Mouse (Mus musculus) left cerebral cortex, adult 11 months (tissue): ENCODE data around the gene Scnn1a.

ENCODE experiments used
- DNase-seq: peaks from one replicate; pipeline ENCODE4 v3.0.0; 2022; ENCODE audit warnings: low spot score

Gene Scnn1a

DNA sequence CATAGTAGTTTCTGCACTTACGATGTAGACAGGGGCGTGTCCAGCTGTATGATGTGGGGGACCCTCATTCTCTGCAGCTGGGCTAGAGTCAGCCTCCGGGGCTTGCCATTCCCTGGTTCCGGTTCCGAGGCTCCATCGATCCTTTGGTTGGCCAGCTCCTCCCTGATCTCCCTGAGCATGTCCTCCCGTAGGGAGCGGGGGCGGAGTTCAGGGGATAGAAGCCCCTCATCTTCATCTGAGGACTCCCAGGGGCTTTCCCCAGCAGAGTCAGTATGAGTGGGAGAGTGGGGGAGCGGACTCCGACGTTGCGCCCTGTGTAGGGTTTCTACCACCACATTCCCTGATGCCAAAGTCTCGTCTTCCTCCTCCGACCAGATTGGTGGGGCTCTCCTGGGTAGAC is 42.6 kb downstream of the Scnn1a start:
- DNase-seq: no peak

GRCm38 (mm10) chr6:125363451-125364242 is 43.2 kb downstream of the Scnn1a start:
- DNase-seq: no peak

DNA sequence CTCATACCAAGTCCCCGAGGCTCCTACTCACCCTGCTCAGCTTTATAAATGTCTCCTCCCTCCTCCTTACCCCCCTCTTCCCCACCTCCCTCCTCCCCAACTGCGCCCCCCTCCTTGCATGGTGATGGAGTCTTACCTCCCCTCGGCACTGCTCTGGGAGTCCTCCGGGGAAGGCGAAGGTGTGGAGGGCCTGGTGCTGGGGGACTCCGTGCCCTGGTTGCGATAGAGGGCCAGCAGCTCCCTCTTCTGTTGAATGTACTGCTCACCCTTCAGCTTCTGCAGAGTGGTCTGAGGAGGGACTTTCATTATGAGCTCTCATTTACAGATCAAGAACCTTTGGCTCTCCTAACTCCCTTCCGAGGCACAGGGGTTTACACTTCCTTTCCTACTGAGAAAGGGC is 44.0 kb downstream of the Scnn1a start:
- no peak for DNase-seq

GRCm38 (mm10) chr6:125365522-125365921 is 45.1 kb downstream of the Scnn1a start:
- no peak for DNase-seq

DNA sequence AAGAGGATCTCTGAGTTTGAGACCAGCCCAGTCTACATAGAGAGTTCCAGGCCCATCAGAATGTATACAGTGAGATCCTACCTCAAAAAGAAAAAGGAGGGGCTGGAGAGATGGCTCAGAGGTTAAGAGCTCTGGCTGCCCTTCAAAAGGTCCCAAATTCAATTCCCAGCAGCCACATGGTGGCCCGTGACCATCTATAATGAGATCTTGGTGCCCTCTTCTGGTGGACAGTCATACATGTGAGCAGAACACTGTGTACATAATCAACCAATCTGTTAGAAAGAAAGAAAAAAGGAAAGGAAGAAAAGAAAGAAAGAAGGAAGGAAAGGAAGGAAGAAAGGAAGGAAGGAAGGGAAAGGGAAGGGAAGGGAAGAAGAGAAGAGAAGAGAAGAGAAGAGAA is 45.7 kb downstream of the Scnn1a start:
- no peak for DNase-seq

- no peak for DNase-seq
These were observed 47.4 kb downstream of the Scnn1a start for GRCm38 (mm10) chr6:125367758-125368371.

GRCm38 (mm10) chr6:125377042-125377441 is 56.6 kb downstream of the Scnn1a start:
- DNase-seq: no peak

- DNase-seq: no peak
These were observed 57.4 kb downstream of the Scnn1a start for GRCm38 (mm10) chr6:125377582-125378451.

DNA sequence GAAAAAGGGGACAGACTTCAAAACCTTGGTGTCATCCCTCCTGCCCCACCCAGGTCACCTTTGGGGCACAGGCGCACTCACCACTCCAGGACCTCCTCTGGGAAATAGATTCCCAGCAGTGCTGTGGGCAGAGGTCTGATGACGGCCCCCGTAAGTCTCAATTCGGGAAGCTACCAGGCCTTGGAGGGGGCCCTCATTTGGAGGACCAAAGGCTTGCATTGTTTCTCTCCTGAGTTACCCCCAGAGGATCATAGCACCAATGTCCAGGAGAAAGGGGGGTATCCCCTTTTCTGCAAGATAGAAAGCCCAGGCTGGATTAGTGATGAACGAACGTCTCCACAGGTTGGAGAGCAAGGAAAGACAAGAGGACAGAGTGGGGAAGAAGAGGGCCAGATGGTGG is 58.2 kb downstream of the Scnn1a start:
- DNase-seq: no peak

- no peak for DNase-seq
These were observed 59.3 kb downstream of the Scnn1a start for GRCm38 (mm10) chr6:125379781-125380180.

DNA sequence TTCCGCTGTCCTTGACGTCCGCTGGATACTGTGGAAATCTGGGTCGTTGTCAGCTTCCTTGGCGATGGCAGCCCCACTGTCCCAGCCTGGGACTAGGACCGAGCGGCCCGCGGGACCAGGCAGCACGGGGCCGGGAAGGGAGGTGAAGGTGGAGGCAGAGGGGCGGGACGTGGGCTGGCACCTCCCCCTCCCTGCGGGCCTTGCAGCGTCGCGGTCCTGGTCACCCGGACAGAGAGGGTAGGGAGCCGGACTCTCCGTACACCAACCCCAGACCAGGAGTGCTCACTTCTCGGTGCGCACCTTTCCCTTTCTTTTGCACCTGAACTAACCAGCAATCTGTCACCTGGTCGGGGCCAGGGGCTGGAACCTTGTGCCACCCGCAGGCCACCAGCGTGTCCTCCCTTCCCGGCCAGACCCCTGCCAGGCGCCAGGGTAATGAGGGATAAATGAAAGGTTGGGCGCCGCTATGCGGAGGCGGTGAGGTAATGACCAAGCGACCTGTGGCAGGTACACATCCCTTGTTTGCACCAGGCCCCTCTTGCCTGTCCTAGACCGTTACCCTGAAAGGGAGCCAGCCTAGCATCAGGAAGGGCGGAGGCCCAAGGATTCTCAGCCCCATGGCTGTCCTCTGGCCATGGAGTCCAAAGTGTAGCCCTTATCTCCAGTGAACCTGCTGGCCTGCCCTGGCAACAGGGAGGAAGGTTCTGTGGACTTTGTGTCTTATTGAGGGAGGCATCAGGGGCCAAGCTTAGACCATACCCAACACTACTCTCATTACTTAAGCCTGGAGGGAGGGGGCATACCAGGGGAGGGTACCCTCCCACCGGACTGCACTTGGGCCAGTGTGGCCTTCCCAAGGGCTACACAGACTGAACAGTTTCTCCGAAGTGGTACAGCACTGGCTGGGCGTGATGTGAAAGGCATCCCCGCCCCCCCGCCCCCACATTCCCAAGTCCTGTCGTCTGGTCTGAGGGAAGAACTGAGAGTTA is 60.2 kb downstream of the Scnn1a start, which contains the start of gene Plekhg6:
TSS of gene Plekhg6 (minus strand) at position 422 of the 989 bp plus-strand sequence.
- DNase-seq: no peak

DNA sequence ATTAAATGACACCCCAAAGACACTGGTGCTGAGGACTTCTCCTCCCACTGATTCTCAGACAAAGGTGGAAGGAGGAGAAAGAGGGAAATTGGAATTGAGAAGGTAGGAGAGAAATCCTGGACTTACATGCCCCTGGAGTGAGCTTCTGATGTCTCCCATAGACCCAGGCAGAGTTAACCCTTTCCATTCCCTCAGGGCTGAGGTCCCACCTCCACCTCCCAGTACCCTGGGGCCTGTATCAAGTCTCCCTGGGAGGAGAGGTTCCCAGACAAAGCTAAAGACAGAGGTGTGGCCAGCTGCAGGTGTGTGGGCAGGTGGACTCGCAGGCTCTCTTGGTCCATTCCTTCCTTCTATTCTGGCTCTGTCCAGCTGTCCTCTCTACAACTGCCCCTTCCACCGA is 61.6 kb downstream of the Scnn1a start:
- no peak for DNase-seq

DNA sequence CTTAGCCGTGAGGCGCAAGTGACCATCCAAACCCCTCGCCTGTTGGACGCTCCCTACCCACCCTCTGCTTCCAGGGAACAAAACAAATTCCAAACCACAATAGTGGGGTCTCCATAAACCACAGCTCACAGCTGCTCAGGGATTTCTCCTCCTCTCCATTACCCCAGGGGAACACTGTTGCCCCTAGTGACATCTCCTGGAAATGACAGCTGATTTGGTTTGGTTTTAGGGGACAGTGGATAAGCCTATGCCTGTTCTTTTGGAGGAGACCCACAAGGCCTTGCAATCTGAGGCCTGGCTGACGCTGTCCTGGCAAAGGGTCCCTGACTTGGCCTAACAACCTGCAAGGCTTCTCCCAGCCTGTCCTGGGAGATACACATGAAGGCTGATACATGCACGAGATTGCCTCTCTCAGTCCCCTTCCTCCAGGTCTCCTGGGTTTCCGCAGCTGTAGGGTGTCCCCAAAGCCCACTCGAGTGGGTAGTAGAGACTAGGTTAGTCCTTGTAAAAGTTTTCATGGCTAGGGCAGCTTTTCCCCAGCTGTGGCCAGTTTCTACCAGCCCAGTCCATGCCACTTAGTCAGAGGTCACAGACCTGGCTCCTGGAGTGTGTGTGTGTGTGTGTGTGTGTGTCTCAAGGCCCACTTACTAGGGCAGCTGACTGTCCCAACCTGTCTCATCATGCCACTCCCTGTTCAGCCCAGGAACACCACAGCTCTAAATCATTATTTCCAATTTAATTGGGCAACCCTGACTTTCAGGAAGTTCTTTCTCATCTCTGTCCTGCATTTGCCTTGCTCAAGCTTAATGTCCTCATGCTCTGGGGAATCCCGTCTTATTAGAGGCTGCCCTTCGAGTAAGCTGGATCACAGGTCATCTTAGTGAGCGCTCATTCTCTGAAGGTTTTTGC is 64.9 kb downstream of the Scnn1a start:
- DNase-seq: no peak

GRCm38 (mm10) chr6:125386080-125386479 is 65.6 kb downstream of the Scnn1a start:
- DNase-seq: no peak

- no peak for DNase-seq
These were observed 69.4 kb downstream of the Scnn1a start for GRCm38 (mm10) chr6:125389853-125390252.
